Mouse (Mus musculus) kidney, postnatal 36 days (tissue): ENCODE results near the gene Ankdd1a.
A peak's percentile ranks its signal among the peaks of the same experiment; 100 is the strongest.

Source experiments
- DNase-seq, 2 experiments: peaks; one replicate each; pipeline ENCODE4 v3.0.0; 2021 to 2022; ENCODE audit warnings: mixed read lengths in 2 of 2

Gene Ankdd1a

GRCm38 (mm10) chr9:65541126-65542068 is 21.4 kb upstream of the Ankdd1a start:
- DNase-seq = peak; percentile 38 to 41

GRCm38 (mm10) chr9:65539697-65540096 is 19.7 kb upstream of the Ankdd1a start:
- no peak for DNase-seq

- DNase-seq = peak; percentile 52 to 68
These were observed 18.1 kb upstream of the Ankdd1a start for GRCm38 (mm10) chr9:65537901-65538630.

GRCm38 (mm10) chr9:65536491-65536890 is 16.5 kb upstream of the Ankdd1a start:
- DNase-seq = no peak

GRCm38 (mm10) chr9:65535789-65536469 is 15.9 kb upstream of the Ankdd1a start:
- DNase-seq = no peak

GRCm38 (mm10) chr9:65535191-65535722 is 15.3 kb upstream of the Ankdd1a start:
- DNase-seq = no peak

- DNase-seq = no peak
These were observed 14.1 kb upstream of the Ankdd1a start for GRCm38 (mm10) chr9:65534111-65534510.

- no peak for DNase-seq
These were observed 13.0 kb upstream of the Ankdd1a start for GRCm38 (mm10) chr9:65532986-65533385.

GRCm38 (mm10) chr9:65531283-65531682 is 11.3 kb upstream of the Ankdd1a start:
- no peak for DNase-seq

- DNase-seq = no peak
These were observed 9.7 kb upstream of the Ankdd1a start for GRCm38 (mm10) chr9:65529659-65530058.

GRCm38 (mm10) chr9:65528417-65529038 is 8.5 kb upstream of the Ankdd1a start:
- no peak for DNase-seq

- DNase-seq = no peak
These were observed 5.6 kb upstream of the Ankdd1a start for GRCm38 (mm10) chr9:65525445-65526195.

GRCm38 (mm10) chr9:65523611-65524364 is 3.8 kb upstream of the Ankdd1a start:
- DNase-seq = peak; percentile 86 to 92

- no peak for DNase-seq
These were observed 498 bp upstream of the Ankdd1a start for GRCm38 (mm10) chr9:65520505-65520876.

- no peak for DNase-seq
These were observed 5.1 kb downstream of the Ankdd1a start for GRCm38 (mm10) chr9:65514851-65515261.

- no peak for DNase-seq
These were observed 5.6 kb downstream of the Ankdd1a start for GRCm38 (mm10) chr9:65514431-65514830.

- no peak for DNase-seq
These were observed 7.5 kb downstream of the Ankdd1a start for GRCm38 (mm10) chr9:65512520-65512919.

- DNase-seq = no peak
These were observed 11.5 kb downstream of the Ankdd1a start for GRCm38 (mm10) chr9:65508449-65508848.

GRCm38 (mm10) chr9:65502721-65503505 is 17.1 kb downstream of the Ankdd1a start:
- no peak for DNase-seq

- no peak for DNase-seq
These were observed 17.8 kb downstream of the Ankdd1a start for GRCm38 (mm10) chr9:65502146-65502545.
